Mouse (Mus musculus) kidney, postnatal 0 days (tissue): Measurements from ENCODE around the gene Optn. TPM values are rescaled to one million over a fixed set of nuclear protein-coding genes. Genes with fewer than 3 reads are reported as not detected.

Experiments
- ATAC-seq: fragments of 200-750 bp; cut with Nextera tagmentation; replicated peaks from 2 replicates; pipeline ENCODE4 v1.8.0; 2017; ENCODE audit warnings: low read depth, moderate number of reproducible peaks, moderate TSS enrichment, moderate library complexity; ENCODE audit not compliant: low FRiP score
- DNase-seq: peaks from one replicate; pipeline ENCODE4 v3.0.0-alpha.2; 2016; ENCODE audit warnings: low spot score
- H3K27ac ChIP-seq: fragments of 300-500 bp; sonication (generic); 2 replicates; pipeline ENCODE4 v1.5.1; 2014; ENCODE audit warnings: mild to moderate bottlenecking
- H3K27me3 ChIP-seq: fragments of 300-500 bp; sonication (generic); 2 replicates; pipeline ENCODE4 v1.6.1; 2014; ENCODE audit warnings: low read length, mixed read lengths; ENCODE audit not compliant: insufficient read depth
- H3K36me3 ChIP-seq: fragments of 300-500 bp; sonication (generic); 2 replicates; pipeline ENCODE4 v1.6.1; 2014; ENCODE audit warnings: low read length, mixed read lengths; ENCODE audit not compliant: insufficient read depth
- H3K4me1 ChIP-seq: fragments of 300-500 bp; sonication (generic); replicated peaks from 2 replicates; pipeline ENCODE4 v1.6.1; 2014; ENCODE audit warnings: antibody characterized with exemption, low read length, mixed read lengths; ENCODE audit not compliant: insufficient read depth
- H3K4me2 ChIP-seq: fragments of 300-500 bp; sonication (generic); 2 replicates; pipeline ENCODE4 v1.6.1; 2014; ENCODE audit warnings: mild to moderate bottlenecking, low read length, moderate library complexity, mixed read lengths
- H3K4me3 ChIP-seq: fragments of 300-500 bp; sonication (generic); replicated peaks from 2 replicates; pipeline ENCODE4 v1.5.1; 2014; ENCODE audit warnings: low read depth, low read length
- H3K9ac ChIP-seq: fragments of 300-500 bp; sonication (generic); 2 replicates; pipeline ENCODE4 v1.6.1; 2014; ENCODE audit warnings: low read depth, low read length
- H3K9me3 ChIP-seq: fragments of 300-500 bp; sonication (generic); replicated peaks from 2 replicates; pipeline ENCODE4 v1.6.1; 2016; ENCODE audit warnings: low read length, inconsistent platforms, mixed read lengths
- CTCF ChIP-seq: IDR thresholded peaks from 2 replicates; pipeline ENCODE4 v1.5.1; 2016; ENCODE audit warnings: antibody characterized with exemption, low read depth, mild to moderate bottlenecking, moderate library complexity
- WGBS: fragments of 180-500 bp; shearing (Covaris S2); extraction: QIAGEN DNeasy Blood & Tissue Kit; methylation state at CpG from one replicate; pipeline ENCODE4 v1.1.7; 2014; 5-methylcytosine and 5-hydroxymethylcytosine counted together
- polyA plus RNA-seq: library from polyadenylated mRNA; unstranded; fragments of >200 nt; fragmentation: Nextera tagmentation; extraction: Ambion mirVana; gene quantifications from 2 replicates; pipeline ENCODE4 v1.2.1, GENCODE M21; 2015

Gene Optn
- polyA plus RNA-seq, 1 experiment from 2014 or later = 23.8 TPM

DNA sequence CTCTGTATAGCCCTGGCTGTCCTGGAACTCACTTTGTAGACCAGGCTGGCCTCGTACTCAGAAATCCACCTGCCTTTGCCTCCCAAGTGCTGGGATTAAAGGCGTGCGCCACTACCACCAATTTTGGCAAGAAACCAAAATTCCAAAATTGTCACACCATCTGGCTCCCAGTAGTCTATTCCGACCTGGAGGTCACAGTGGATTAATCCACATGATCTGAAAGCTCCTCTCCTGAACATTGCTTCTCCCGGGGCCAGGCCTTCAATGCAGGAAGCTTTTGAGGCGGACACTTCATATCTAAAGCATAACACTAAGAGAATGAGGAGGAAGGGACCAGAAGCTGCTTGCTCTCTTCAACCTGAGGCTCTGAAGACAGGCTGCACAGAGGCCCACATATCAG is 48.3 kb downstream of the Optn start:
- WGBS = 89% methylated on average over 6 of the region's 6 CpGs
- Histone ChIP-seq H3K27me3 (no peaks in the 10 kb centered on the region), H3K36me3 (no peaks in the 10 kb centered on the region), H3K9me3 (no peaks in the 10 kb centered on the region), H3K4me3 (no peak overlapping the region), H3K4me2 (no peak overlapping the region), H3K27ac (no peak overlapping the region), H3K9ac (no peak overlapping the region), H3K4me1 (no peaks in the 10 kb centered on the region)
- TF ChIP-seq CTCF = no peak
- no peak for ATAC-seq
- DNase-seq = no peak

DNA sequence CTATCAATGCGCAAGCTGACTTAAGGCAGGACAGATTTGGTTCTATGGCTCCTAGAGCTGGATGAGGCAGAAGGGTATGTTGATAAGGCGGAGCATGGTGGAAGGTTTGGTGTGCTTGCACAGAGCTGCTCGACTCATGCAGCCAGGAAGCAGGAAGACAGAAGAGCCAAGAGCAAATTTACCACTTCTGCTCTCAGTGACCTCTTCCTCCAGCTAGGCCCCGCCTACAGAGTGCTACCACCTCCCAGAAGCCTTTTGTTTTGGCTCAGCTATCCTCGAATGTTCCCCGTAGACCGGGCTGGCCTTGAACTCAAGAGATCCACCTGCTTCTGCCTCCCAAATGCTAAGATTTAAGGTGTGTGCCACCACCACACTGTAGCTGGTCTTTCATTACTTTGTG is 49.2 kb downstream of the Optn start:
- no peak for DNase-seq
- Histone ChIP-seq H3K4me2 (no peak overlapping the region), H3K27me3 (no peaks in the 10 kb centered on the region), H3K9me3 (no peaks in the 10 kb centered on the region), H3K36me3 (no peaks in the 10 kb centered on the region), H3K4me3 (no peak overlapping the region), H3K4me1 (no peaks in the 10 kb centered on the region), H3K27ac (no peak overlapping the region), H3K9ac (no peak overlapping the region)
- no peak for TF ChIP-seq CTCF
- no peak for ATAC-seq
- WGBS = 72% methylated on average over 7 of the region's 7 CpGs

GRCm38 (mm10) chr2:5012491-5013324 is 51.1 kb downstream of the Optn start, which contains the start of gene Mcm10:
Gene Mcm10 (minus strand): TSS chr2:5012791.
- H3K4me2 ChIP-seq = peak within 1 kb of the TSS; percentile 64

DNA sequence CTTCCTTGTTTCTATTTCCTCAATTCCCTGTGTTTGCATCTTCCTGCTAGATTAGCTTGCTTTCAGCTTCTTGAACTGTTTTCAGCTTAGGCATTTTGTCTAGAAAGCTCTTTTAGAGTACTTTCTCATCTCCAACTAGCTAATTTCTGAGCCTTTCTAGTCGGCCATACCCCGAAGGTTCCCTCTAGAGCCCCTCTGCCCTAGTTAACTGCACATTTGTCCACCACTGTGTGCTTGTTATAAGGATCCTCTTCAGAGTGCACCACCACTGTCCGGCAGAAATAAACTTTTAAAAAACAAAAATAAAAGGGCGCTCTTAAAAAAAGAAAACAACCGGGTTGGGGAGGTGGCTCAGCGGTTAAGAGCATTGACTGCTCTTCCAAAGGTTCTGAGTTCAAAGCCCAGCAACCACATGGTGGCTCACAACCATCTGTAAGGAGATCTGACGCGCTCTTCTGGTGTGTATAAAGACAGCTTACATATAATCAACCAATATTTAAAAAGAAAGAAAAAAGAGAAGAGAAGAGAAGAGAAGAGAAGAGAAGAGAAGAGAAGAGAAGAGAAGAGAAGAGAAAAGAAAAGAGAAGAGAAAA is 51.9 kb downstream of the Optn start:
- H3K27me3 ChIP-seq = no peaks in the 10 kb centered on the region
- no peaks in the 10 kb centered on the region for H3K9me3 ChIP-seq
- H3K4me2 ChIP-seq = peak overlapping the region; percentile 64
- no peak for DNase-seq
- H3K4me1 ChIP-seq = no peaks in the 10 kb centered on the region
- TF ChIP-seq CTCF = no peak
- 11% methylated on average over 8 of the region's 8 CpGs for WGBS
- peak overlapping the region; percentile 68; the same call in 1 of the 2 replicates for H3K9ac ChIP-seq
- no peak overlapping the region for H3K27ac ChIP-seq
- ATAC-seq = no peak
- H3K36me3 ChIP-seq = peaks cover 10% of the 10 kb centered on the region; the same call in 1 of the 2 replicates
- H3K4me3 ChIP-seq = peak overlapping the region; percentile 71

More at GRCm38 (mm10) chr2:5012491-5013324, 51.1 kb downstream of the Optn start, which contains the start of gene Mcm10:
- no peak within 1 kb of the TSS for H3K27ac ChIP-seq
- peak; percentile 99 for DNase-seq
- H3K36me3 ChIP-seq = peaks cover 10% of the 10 kb centered on the region; the same call in 1 of the 2 replicates
- TF ChIP-seq CTCF = no peak
- H3K9me3 ChIP-seq = no peaks in the 10 kb centered on the region
- 4% methylated on average over 32 of the region's 32 CpGs for WGBS
- no peaks in the 10 kb centered on the region for H3K4me1 ChIP-seq
- H3K4me3 ChIP-seq = peak within 1 kb of the TSS; percentile 71
- no peaks in the 10 kb centered on the region for H3K27me3 ChIP-seq
- H3K9ac ChIP-seq = peak within 1 kb of the TSS; percentile 68
- peak; percentile 100 for ATAC-seq

DNA sequence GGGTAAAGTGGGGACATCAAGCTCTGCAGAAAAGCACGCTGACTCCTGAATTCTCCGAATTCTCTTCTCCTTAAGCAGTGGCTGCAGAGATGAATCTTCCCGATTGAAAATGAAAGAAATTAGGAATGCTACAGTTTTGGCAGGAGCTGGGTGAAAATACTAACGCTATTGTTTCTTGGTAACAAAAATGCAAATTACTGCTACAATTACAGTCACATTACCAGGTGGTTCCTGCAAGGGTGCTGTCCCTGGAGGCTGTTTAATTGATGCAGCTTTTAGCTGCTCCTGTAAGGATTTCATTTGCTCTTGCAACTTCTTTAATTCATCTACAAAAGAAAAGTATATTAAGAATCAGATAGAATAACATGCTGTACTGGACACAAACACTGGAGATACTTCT is 56.7 kb downstream of the Optn start:
- no peak overlapping the region for H3K4me3 ChIP-seq
- peaks cover 31% of the 10 kb centered on the region; the same call in 1 of the 2 replicates for H3K36me3 ChIP-seq
- no peak overlapping the region for H3K9ac ChIP-seq
- 89% methylated on average over 4 of the region's 4 CpGs for WGBS
- no peak for TF ChIP-seq CTCF
- H3K9me3 ChIP-seq = no peaks in the 10 kb centered on the region
- no peak for DNase-seq
- ATAC-seq = no peak
- no peaks in the 10 kb centered on the region for H3K27me3 ChIP-seq
- H3K4me1 ChIP-seq = no peaks in the 10 kb centered on the region
- no peak overlapping the region for H3K4me2 ChIP-seq
- no peak overlapping the region for H3K27ac ChIP-seq

DNA sequence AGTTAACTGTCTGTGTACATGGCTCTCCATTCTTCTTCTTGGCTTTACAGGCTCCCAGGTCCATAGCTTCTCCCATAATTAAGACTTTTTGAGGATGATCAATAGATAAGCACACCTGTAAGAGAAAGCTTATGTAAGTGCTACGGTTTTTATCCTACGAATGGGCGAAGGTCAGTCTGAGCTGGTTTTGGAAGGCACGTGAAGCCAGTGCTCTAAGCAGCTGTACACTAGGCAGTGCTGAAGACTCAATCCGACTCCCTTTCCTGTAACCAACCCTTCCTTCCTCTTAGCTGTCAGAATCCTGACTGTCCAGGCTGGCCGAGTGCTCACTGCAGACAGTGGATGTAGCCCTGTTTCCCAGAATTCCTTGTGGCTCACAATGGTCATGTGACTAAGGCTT is 62.6 kb downstream of the Optn start:
- DNase-seq = no peak
- WGBS = 92% methylated on average over 6 of the region's 6 CpGs
- no peak overlapping the region for H3K27ac ChIP-seq
- no peak for TF ChIP-seq CTCF
- no peak overlapping the region for H3K9ac ChIP-seq
- H3K36me3 ChIP-seq = peaks cover 25% of the 10 kb centered on the region; the same call in 1 of the 2 replicates
- no peaks in the 10 kb centered on the region for H3K27me3 ChIP-seq
- no peaks in the 10 kb centered on the region for H3K9me3 ChIP-seq
- no peak for ATAC-seq
- H3K4me3 ChIP-seq = no peak overlapping the region
- H3K4me2 ChIP-seq = no peak overlapping the region
- H3K4me1 ChIP-seq = no peaks in the 10 kb centered on the region
